Mouse (Mus musculus) intestine, embryonic 14.5 days (tissue): Measurements from ENCODE around the gene Sult2b1. TPM values are rescaled to one million over a fixed set of nuclear protein-coding genes. Genes with fewer than 3 reads are reported as not detected.
A peak's percentile ranks its signal among the peaks of the same experiment; 100 is the strongest.

Experiments used
- ATAC-seq: fragments of 200-750 bp; cut with Nextera tagmentation; replicated peaks from 2 replicates; pipeline ENCODE4 v1.8.0; 2017; ENCODE audit warnings: low read depth, moderate number of reproducible peaks, moderate TSS enrichment, moderate library complexity; ENCODE audit not compliant: low FRiP score, low TSS enrichment
- DNase-seq: peaks from one replicate; pipeline ENCODE4 v3.0.0-alpha.2; 2018; ENCODE audit warnings: low spot score
- H3K27ac ChIP-seq: fragments of 300-500 bp; sonication (generic); 2 replicates; pipeline ENCODE4 v1.5.1; 2014; ENCODE audit warnings: low read depth, mild to moderate bottlenecking, control low read depth
- H3K27me3 ChIP-seq: fragments of 300-500 bp; sonication (generic); replicated peaks from 2 replicates; pipeline ENCODE4 v1.6.1; 2014; ENCODE audit warnings: low read length, control low read depth; ENCODE audit not compliant: control insufficient read depth, insufficient read depth
- H3K36me3 ChIP-seq: fragments of 300-500 bp; sonication (generic); 2 replicates; pipeline ENCODE4 v1.6.1; 2014; ENCODE audit warnings: low read length, control low read depth; ENCODE audit not compliant: control insufficient read depth, insufficient read depth
- H3K4me1 ChIP-seq: fragments of 300-500 bp; sonication (generic); replicated peaks from 2 replicates; pipeline ENCODE4 v1.6.1; 2014; ENCODE audit warnings: low read length, control low read depth, mixed read lengths; ENCODE audit not compliant: control insufficient read depth, insufficient read depth
- H3K4me2 ChIP-seq: fragments of 300-500 bp; sonication (generic); 2 replicates; pipeline ENCODE4 v1.6.1; 2014; ENCODE audit warnings: low read length
- H3K4me3 ChIP-seq: fragments of 300-500 bp; sonication (generic); 2 replicates; pipeline ENCODE4 v1.5.1; 2014; ENCODE audit warnings: low read depth, low read length, control low read depth, mixed read lengths
- H3K9ac ChIP-seq: fragments of 300-500 bp; sonication (generic); 2 replicates; pipeline ENCODE4 v1.6.1; 2014; ENCODE audit warnings: mild to moderate bottlenecking, low read length
- H3K9me3 ChIP-seq: fragments of 300-500 bp; sonication (generic); 2 replicates; pipeline ENCODE4 v1.6.1; 2016; ENCODE audit warnings: low read length, control low read depth; ENCODE audit not compliant: control insufficient read depth
- WGBS: fragments of 180-500 bp; shearing (Covaris S2); extraction: QIAGEN DNeasy Blood & Tissue Kit; methylation state at CpG from one replicate; pipeline ENCODE4 v1.1.7; 2014; 5-methylcytosine and 5-hydroxymethylcytosine counted together
- polyA plus RNA-seq: library from polyadenylated mRNA; unstranded; fragments of >200 nt; fragmentation: Nextera tagmentation; extraction: Ambion mirVana; gene quantifications from 2 replicates; pipeline ENCODE4 v1.2.1, GENCODE M21; 2014

The Sult2b1 gene
- polyA plus RNA-seq, 1 experiment from 2014 or later: 2.3 TPM

- Histone ChIP-seq H3K27ac (peak overlapping the region; percentile 82; the same call in 1 of the 2 replicates), H3K4me2 (no peak overlapping the region), H3K9ac (no peak overlapping the region), H3K27me3 (no peaks in the 10 kb centered on the region), H3K4me3 (no peak overlapping the region), H3K36me3 (peaks cover 43% of the 10 kb centered on the region), H3K9me3 (no peaks in the 10 kb centered on the region), H3K4me1 (peaks cover 40% of the 10 kb centered on the region)
- ATAC-seq (peak; percentile 17), DNase-seq (peak; percentile 72)
- 81% methylated on average over 21 of the region's 21 CpGs for WGBS
Observed at GRCm38 (mm10) chr7:45712022-45712757, 72.3 kb downstream of the Sult2b1 start.

DNA sequence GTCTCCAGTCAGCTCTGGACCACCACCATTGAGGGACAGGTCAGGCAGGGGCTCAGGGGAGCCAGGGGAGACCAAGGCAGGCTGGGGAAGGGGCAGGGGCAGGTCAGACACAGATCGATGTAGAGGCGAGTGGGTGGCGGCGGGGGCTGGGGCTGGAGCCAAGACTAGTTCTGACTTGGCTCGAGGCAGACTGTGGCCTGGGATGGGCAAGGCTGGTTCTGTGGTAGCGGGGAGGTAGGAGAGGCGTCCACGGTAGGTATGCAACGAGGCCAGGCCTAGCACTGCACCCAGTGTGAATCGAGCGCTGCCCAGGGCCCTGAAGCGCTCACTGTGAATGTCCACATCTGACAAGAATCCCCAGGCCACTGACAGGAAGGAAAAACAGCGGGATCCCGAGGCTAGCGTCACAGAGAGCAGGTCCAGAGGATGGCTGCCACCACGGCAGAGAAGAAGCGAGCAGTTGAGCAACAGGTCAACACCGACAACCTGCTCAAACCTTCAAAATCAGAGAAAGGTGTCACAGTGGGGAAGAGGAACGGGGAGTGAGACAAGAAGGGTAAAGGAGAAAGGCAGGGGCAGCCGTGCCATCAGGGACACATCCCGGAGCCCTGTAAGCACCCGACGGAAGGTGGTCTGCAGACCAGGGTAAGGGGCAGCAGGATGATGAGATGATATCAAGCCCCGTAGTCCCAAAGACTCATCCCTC lies 73.0 kb downstream of the Sult2b1 start:
- DNase-seq: no peak
- Histone ChIP-seq H3K4me3 (no peak overlapping the region), H3K4me2 (no peak overlapping the region), H3K27me3 (no peaks in the 10 kb centered on the region), H3K9ac (no peak overlapping the region), H3K36me3 (peaks cover 43% of the 10 kb centered on the region), H3K9me3 (no peaks in the 10 kb centered on the region), H3K27ac (no peak overlapping the region), H3K4me1 (peaks cover 37% of the 10 kb centered on the region)
- 91% methylated on average over 24 of the region's 24 CpGs for WGBS
- ATAC-seq: no peak

- Histone ChIP-seq H3K4me3 (no peak overlapping the region), H3K27me3 (no peaks in the 10 kb centered on the region), H3K36me3 (peaks cover 43% of the 10 kb centered on the region), H3K4me2 (no peak overlapping the region), H3K27ac (no peak overlapping the region), H3K9ac (no peak overlapping the region), H3K9me3 (no peaks in the 10 kb centered on the region), H3K4me1 (peaks cover 35% of the 10 kb centered on the region)
- no peak for DNase-seq
- no peak for ATAC-seq
- 91% methylated on average over 20 of the region's 20 CpGs for WGBS
Observed at GRCm38 (mm10) chr7:45710477-45711191, 73.8 kb downstream of the Sult2b1 start.

GRCm38 (mm10) chr7:45709677-45710355 lies 74.7 kb downstream of the Sult2b1 start:
- no peak overlapping the region for H3K4me3 ChIP-seq
- H3K4me2 ChIP-seq: no peak overlapping the region
- H3K9me3 ChIP-seq: no peaks in the 10 kb centered on the region
- no peak overlapping the region for H3K9ac ChIP-seq
- 71% methylated on average over 14 of the region's 14 CpGs for WGBS
- H3K4me1 ChIP-seq: peaks cover 37% of the 10 kb centered on the region
- no peak for ATAC-seq
- H3K36me3 ChIP-seq: peaks cover 43% of the 10 kb centered on the region
- no peak for DNase-seq
- H3K27ac ChIP-seq: no peak overlapping the region
- no peaks in the 10 kb centered on the region for H3K27me3 ChIP-seq

- 45% methylated on average over 6 of the region's 6 CpGs for WGBS
Observed at GRCm38 (mm10) chr7:45709036-45709435, 75.4 kb downstream of the Sult2b1 start.

DNA sequence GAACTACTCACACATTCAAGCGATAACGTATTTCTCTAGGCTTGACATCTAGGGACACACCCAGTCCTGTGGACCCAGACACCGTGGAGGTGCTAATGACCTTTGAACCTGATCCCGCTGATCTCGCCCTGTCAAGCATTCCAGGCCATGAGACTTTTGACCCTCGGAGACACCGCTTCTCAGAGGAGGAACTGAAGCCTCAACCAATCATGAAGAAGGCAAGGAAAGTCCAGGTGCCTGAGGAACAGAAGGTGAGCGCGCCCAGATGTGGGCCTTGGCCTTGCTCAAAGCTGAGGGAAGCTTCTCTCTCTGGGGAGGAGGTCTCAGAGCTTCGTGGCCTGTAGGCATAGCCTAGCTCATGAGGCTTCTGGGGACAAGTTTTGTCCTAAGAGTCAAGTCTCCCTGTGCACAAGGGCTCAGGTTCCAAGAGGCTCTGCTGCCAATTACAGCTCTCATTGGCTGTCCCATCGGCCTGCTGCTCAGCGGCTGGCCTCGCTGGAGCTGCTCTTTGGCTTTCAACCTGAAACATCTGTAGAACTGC lies 76.2 kb downstream of the Sult2b1 start:
- no peak overlapping the region for H3K4me3 ChIP-seq
- 30% methylated on average over 13 of the region's 13 CpGs for WGBS
- DNase-seq (no peak), ATAC-seq (no peak)
- H3K27ac ChIP-seq: peak overlapping the region; percentile 34; the same call in 1 of the 2 replicates
- H3K27me3 ChIP-seq: no peaks in the 10 kb centered on the region
- H3K9ac ChIP-seq: no peak overlapping the region
- no peaks in the 10 kb centered on the region for H3K9me3 ChIP-seq
- peak overlapping the region; percentile 96 for H3K4me2 ChIP-seq
- peaks cover 39% of the 10 kb centered on the region for H3K36me3 ChIP-seq
- peaks cover 36% of the 10 kb centered on the region for H3K4me1 ChIP-seq

More at GRCm38 (mm10) chr7:45709036-45709435, 75.4 kb downstream of the Sult2b1 start:
- H3K27ac ChIP-seq: no peak overlapping the region
- no peaks in the 10 kb centered on the region for H3K27me3 ChIP-seq
- no peak for ATAC-seq
- no peak overlapping the region for H3K4me2 ChIP-seq
- peaks cover 31% of the 10 kb centered on the region for H3K4me1 ChIP-seq
- no peaks in the 10 kb centered on the region for H3K9me3 ChIP-seq
- H3K4me3 ChIP-seq: no peak overlapping the region
- peaks cover 43% of the 10 kb centered on the region for H3K36me3 ChIP-seq
- no peak overlapping the region for H3K9ac ChIP-seq
- DNase-seq: no peak

DNA sequence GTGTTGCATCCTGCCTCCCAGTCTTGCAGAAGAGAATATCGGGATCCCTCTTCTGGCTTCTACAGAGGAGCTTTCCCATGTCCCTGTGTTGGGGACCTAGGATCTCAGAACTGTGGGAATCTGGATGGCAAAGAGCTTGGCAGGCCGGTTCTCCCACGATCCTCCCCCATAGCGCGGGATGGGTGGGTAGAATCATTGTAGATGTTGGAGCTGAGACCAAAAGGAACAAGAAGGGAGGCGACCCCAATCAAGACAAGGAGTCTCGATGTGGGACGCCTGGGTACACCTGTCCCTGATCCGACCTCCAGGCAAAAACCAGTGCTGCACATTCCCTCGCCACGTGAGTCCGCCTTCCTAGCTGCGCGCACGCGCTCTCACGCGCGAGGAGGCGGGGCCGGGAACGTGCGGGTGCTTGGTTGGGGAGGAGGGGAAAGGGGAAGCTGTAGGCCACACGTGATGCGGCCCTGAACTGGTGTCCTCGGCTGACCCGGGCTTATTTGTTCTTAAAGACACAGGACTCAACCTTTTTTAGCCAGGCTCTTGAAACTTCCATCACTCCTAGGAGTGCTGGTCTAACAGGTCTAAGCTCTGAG lies 77.0 kb downstream of the Sult2b1 start:
- under 1% methylated on average over 27 of the region's 27 CpGs for WGBS

More for the DNA sequence above, 77.0 kb downstream of the Sult2b1 start:
- Histone ChIP-seq H3K9ac (peak overlapping the region; percentile 8; the same call in 1 of the 2 replicates), H3K36me3 (peaks cover 31% of the 10 kb centered on the region), H3K27me3 (no peaks in the 10 kb centered on the region), H3K4me2 (peak overlapping the region; percentile 96), H3K9me3 (no peaks in the 10 kb centered on the region), H3K4me1 (peaks cover 36% of the 10 kb centered on the region), H3K27ac (peak overlapping the region; percentile 61), H3K4me3 (peak overlapping the region; percentile 65)
- peak; percentile 94 for DNase-seq
- no peak; the same call in 1 of the 2 replicates for ATAC-seq
